Mouse (Mus musculus) testis, postnatal 14 days (tissue): ENCODE data around the gene Fbxo9.

ENCODE experiments used
- DNase-seq: peaks from one replicate; pipeline ENCODE4 v3.0.0; 2021; ENCODE audit warnings: low spot score

Fbxo9 gene

DNA sequence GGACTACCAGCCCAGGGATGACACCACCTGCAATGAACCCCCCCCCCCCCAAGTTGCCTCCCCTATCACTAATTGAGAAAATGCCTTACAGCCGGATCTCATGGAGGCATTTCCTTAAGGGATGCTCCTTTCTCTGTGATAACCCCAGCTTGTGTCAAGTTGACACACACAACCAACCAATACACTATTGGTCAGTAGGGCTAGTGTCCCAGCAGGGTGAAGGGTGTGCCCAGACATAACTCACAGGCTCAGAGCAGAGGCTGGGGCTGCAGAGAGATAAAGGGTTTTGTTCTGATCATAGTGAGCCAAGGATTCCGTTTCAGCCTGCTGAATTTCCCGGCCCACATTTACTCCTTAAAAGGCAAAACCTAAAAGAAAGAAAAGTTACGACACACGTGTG, 38.4 kb downstream of the Fbxo9 start:
- DNase-seq = no peak

- DNase-seq = no peak
These were observed 44.7 kb downstream of the Fbxo9 start for GRCm38 (mm10) chr9:78064121-78064520.

DNA sequence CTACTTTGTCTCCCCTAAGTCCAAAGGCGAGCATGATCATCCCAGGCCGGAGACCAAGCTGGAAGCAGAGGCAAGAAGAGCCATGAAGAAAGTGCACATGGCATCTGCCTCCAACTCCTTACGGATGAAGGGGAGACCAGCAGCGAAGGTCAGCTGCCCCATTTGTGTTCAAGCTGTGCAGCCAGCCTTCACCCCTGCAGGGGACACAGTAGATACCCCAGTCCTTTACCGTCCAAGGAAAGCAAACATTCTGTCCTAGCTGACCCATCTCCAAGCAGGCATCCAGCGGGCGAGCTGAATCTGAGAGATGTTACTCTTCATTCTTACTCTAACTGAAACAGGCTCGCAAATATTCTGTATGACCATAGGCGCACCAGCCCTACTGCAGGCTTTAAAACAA, 46.5 kb downstream of the Fbxo9 start:
- no peak for DNase-seq

DNA sequence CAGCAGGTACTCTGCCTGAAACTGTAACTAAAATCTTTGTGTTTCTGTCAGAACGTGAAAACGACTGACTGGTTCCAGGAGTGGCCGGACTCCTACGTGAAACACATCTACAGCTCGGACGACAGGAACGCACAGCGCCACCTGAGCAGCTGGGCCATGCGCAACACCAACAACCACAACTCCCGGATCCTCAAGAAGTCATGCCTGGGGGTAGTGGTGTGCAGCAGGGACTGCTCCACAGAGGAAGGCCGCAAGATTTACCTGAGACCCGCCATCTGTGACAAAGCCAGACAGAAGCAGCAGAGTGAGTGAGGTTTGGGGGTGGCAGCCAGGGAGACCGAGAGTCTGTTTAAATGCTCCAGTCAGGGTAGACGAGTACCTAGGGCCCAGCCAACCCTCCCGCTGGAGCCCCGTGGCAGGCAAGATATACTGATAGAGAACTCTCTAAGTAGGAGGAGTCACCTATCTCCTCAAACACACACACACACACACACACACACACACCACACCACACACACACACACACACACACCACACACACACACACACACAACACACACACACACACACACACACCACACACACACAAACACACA, 49.2 kb downstream of the Fbxo9 start:
- DNase-seq = no peak

- no peak for DNase-seq
These were observed 54.6 kb downstream of the Fbxo9 start for GRCm38 (mm10) chr9:78054298-78054697.

DNA sequence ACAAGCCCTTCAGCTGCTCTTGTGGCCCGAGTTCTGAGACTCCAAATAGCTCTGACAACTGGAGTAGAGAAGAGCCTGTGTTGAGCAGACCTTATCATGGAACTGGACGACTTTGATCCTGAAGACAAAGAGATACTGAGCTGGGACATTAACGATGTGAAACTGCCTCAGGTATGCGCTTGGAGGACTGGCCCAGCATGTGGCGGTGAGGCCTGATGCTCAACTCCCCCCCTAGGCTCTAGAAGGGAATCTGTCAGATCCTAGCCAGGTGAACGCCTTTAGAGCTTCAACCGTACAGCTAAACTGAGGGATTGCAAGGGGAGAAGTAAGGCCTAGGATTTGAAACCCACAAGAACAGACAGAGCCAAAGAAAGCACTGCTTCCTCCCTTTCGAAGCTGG, 55.0 kb downstream of the Fbxo9 start:
- DNase-seq = no peak

GRCm38 (mm10) chr9:78051677-78052076, 57.2 kb downstream of the Fbxo9 start, which contains the start of gene Gcm1:
TSS of gene Gcm1 (plus strand) at chr9:78051924.
- no peak for DNase-seq

- no peak for DNase-seq
These were observed 58.4 kb downstream of the Fbxo9 start for GRCm38 (mm10) chr9:78050452-78050970.

GRCm38 (mm10) chr9:78046755-78047154, 62.1 kb downstream of the Fbxo9 start:
- peak; percentile 24 for DNase-seq

DNA sequence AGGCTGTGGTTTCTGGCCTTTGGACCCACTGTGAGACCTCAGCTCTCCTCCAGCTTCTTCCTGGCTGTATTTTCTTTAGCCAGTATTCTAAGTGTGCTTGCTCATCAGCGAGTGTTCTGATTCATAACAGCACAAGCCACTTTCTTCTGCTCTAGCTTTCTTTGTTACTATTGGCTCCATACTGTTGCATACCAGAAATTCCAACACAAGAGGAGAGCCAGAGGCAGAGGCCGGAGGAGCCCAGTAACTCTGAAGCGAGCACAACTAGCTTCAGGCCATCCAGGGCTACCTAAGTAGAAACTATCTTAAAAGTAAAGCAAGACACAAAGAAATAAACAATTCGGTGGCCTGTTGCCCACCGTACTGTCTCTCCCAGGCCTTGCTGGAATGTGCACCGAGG, 63.7 kb downstream of the Fbxo9 start:
- DNase-seq = no peak

DNA sequence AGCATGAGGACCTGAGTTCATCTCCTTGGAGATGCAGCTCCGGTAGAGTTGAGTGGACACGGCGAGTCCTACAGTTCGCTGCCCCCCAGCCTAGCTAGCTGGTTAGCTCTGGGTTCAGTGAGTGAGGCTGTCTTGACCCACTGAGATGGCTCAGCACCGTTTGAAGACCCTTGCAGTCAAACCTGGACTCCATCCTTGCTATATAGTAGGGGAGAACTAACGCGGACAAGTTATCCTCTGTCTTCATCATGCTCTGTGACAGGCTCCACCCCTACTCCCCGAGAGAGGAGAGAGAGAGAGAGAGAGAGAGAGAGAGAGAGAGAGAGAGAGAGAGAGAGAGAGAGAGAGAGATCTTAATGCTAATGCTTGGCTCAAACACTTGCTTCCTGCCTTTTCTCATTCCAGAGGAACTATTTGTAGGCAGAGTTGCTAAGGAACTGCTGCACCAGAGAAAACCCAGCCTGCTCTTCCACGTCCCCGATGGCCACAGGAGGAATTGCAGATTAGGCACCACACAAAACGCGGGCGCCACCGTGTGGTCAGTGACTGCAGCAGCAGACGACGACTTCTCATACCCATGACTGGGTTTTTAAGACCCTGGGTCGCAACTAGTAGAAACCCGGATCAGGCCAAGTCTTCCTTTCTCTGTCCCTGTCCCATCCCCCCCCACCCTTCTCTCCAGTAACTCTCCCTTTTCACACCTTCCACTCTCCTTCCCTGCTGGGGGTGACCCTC, 69.9 kb downstream of the Fbxo9 start:
- peak; percentile 74 for DNase-seq

DNA sequence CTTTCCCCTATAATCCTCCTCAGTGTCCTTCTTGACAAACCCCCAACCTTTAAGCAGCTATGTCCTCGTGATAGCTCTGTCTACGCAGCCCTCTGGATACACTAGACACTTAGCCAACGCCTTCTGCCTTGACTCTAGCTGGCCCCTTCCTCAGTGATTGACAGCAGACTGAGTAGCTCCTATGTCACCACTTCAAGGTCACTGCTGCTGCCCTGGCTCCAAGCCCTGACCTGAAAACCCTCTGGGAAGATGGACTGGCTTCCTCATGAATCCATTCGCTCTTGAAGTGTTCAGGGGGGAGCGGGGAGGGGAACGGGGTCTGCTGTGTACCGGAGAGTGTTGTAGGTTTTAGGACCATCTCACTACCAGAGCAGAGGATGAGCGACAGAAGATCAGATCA, 73.0 kb downstream of the Fbxo9 start:
- DNase-seq = no peak

DNA sequence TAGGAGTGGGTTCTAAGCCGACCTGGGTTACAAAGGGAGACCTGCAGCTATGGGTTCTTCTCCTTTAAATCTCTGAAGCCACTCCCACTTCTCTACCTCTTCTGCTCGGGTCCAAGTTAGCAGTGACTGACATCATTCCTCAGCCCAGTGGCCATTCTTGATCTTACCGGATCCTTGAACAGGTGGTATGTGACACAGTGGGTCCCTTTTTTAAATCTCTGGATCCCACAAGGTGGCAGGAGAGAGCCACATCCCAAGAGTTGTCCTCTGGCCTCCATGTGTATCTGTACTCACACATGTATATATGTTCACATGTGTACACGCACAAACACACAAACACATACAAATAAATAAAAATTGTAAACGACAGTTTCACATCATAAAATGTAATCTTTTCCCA, 73.6 kb downstream of the Fbxo9 start:
- no peak for DNase-seq

GRCm38 (mm10) chr9:78032930-78033329, 75.9 kb downstream of the Fbxo9 start:
- no peak for DNase-seq
